Mouse (Mus musculus): ENCODE measurements around the gene Hoxa9.

GRCm38 (mm10) chr6:52268756-52269155 is 37.9 kb upstream of the Hoxa9 start:
- TF ChIP-seq CTCF (IDR thresholded peaks at IDR 0.05; ENCODE audit: low read depth) (no peak), EP300 (IDR thresholded peaks at IDR 0.05; ENCODE audit: low read depth) (no peak)

Measured in heart, postnatal 0 days (tissue).